Mouse (Mus musculus) layer of hippocampus, adult 9-11 months (tissue): ENCODE measurements at regions not wholly inside any gene's neighbourhood (a gene's known extent, or its start where the extent isn't known, plus 50 kb on each side); places are given as distances from the start of the nearest gene placed in this dataset.
A peak's percentile ranks its signal among the peaks of the same experiment; 100 is the strongest.

Experiments
- DNase-seq: peaks from one replicate; pipeline ENCODE4 v3.0.0; 2022

DNA sequence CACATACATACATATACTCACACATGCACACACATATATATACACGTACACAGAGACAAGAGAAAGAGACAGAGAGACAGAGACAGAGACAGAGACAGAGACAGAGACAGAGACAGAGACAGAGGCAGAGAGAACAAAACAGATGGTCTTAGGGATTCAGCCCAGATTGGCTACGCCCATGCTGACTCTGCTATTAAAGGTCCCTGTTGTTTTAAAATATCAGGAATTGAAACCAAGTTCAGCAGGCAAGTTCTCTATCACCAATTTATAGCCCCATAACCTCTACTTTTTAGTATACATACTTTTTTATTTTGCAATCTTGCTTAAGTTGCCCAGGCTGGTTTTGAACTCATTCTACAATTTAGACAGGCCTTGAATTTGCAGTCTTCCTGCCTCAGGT is 115.9 kb downstream of the Zfp36l2 start:
- no peak for DNase-seq

GRCm38 (mm10) chr17:84070596-84070995 is 117.2 kb downstream of the Zfp36l2 start:
- DNase-seq, result no peak

GRCm38 (mm10) chr17:84067102-84067501 is 120.6 kb downstream of the Zfp36l2 start:
- no peak for DNase-seq

GRCm38 (mm10) chr17:84063791-84064190 is 124.0 kb downstream of the Zfp36l2 start:
- DNase-seq, result no peak

DNA sequence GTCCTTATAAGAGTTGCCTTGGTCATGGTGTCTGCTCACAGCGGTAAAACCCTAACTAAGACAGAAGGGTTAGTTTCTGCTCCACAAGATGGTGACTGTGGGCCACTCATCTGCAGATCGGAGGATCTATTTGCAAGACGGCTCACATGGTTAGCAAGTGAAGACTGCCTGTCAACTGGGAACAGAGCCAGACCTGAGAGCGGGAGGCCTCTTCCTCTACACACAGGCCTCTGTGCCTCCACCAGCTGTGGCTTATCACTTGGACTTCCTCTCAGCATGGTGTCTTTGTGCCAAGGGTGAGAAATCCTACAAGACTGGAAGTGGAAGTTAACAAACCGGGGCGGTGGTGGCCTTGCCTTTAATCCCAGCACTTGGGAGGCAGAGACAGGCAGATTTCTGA is 126.1 kb downstream of the Zfp36l2 start:
- DNase-seq, result peak; percentile 85

GRCm38 (mm10) chr17:84056469-84056868 is 131.3 kb downstream of the Zfp36l2 start:
- DNase-seq, result no peak

DNA sequence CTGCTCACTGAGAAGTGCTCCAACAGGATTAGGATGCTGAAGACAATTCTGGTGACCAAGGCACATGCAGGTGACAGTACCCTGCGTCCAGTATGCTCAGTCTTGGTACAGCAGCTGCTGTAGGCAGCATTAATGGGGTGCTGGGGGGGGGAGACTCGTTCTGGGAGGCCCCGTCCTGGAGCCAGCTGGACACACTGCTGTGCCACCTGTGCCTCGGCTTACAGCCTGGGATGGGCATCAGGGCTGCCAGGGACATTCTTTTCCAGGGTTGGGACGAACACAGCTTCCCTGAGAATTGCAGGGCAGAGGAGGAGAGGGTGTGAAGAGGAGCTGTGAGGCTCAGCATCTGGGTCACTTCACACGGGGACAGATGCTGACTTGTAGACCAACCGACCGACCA is 135.3 kb downstream of the Zfp36l2 start:
- no peak for DNase-seq

GRCm38 (mm10) chr17:84051212-84051611 is 136.5 kb downstream of the Zfp36l2 start:
- DNase-seq, result no peak

GRCm38 (mm10) chr17:84048533-84048932 is 139.2 kb downstream of the Zfp36l2 start:
- DNase-seq, result no peak

DNA sequence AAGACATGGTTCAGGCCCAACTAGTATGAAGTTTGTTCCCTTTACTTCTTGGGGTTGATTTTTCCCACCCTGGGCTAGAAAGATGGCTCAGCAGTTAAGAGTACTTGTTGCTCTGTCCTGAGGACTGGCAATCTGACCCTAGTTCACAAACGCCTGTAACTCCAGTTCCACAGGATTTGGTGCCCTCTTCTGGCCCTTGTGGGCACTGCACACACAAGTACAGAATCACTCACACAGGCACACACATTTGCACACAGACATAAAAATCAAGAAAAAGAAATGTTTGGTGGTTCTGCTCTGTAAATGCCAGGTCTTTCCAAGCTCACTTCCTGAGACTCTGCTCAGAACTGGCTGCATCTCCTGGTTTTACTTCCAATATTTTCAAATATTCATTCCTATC is 140.2 kb downstream of the Zfp36l2 start:
- DNase-seq, result no peak

- DNase-seq, result no peak
Observed at GRCm38 (mm10) chr17:84045812-84046211, 141.9 kb downstream of the Zfp36l2 start.

DNA sequence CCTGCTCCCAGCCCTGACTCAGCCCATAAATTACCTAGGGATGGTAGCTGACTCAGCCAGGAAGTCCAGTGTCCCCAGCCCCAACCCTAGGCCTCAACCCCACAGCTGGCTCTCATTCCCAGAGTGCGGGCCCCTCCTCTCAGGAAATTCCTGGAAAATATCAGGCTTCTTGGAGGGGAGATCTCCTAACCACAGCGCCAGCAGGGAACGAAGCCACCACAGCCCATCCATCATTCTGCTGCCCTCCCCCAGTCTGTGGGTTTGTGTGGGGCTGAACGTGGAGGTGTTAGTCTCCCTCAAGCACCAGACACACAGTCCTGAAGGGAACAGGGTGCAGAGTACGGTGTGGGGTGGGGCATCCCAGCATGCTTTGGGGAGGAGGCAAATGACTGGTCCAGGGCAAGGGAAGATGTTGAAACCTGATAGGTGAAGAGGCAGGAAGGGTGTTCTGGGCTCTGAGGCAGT is 143.2 kb downstream of the Zfp36l2 start:
- no peak for DNase-seq

GRCm38 (mm10) chr17:84043102-84043501 is 144.6 kb downstream of the Zfp36l2 start:
- DNase-seq, result no peak

DNA sequence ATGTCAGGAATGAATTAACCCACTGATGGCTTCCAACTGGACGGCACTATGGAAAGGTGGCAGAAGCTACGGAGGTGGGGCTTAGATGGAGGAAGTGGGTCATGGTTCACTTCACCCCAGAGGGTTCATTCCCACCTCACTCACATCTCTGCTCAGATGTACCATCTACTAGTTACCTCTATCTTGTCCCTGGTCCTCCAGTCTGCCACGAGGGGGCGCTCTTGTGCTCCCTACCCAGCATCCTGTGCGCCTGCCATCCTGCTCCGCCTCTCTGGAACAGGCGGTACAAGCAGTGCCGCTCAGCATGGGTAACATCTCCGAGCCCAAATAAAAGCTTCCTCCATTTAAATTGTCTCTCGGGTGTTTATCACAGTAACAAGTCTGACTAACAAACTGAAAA is 148.3 kb downstream of the Zfp36l2 start:
- DNase-seq, result no peak

DNA sequence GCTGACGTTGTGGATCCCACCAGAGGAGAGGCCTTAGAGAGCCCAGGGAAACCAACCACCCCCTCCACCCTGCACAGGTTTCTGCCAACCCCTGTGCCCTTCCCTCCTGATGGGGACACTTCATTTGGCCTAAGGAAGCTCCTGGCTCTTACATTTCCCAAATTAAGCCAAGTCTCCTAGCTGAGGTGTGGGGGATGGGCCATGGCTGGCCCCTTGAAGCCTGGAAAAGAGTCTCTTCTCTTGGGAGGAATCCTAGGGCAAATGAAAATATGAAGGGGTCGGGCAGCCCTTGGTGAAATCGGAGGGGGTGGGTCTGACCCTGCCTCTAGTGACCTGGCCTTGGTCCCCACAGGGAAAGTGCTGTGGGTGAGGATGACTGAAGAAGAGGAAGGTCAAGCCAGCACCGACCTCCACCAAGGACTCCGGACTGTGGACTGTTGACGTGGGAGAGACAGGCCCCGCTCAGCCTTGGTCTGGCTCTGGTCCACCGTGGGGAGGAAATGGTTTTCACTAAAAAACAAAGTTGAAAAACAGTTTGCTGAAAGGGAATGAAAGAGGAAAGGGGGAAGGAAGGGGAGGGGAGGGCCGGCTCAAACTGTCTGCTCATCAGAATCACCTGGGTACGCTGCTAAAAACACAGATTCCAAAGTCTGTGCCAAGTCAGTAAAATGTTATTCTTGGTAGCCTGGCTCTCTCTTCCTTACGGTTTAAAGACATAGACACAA is 150.0 kb downstream of the Zfp36l2 start:
- no peak for DNase-seq

DNA sequence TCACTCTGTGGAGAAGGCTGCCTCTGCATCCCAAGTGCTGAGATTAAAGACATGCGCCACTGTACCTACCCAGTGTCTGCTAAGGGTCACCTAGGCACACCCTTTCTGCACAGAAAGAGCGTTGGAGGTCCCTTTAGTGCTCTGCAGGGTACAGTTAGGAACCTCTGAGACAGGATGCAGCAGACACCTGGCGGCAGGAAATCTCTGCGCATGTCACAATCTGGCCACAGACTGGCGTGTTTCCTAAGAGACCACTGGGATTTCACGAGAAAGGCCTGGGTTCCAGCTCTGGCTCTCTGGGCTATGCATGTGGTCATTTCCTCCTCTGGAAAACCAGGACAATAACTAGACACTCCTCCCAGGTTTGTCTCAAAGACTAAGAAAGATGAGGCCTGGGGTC is 151.7 kb downstream of the Zfp36l2 start:
- DNase-seq, result no peak

DNA sequence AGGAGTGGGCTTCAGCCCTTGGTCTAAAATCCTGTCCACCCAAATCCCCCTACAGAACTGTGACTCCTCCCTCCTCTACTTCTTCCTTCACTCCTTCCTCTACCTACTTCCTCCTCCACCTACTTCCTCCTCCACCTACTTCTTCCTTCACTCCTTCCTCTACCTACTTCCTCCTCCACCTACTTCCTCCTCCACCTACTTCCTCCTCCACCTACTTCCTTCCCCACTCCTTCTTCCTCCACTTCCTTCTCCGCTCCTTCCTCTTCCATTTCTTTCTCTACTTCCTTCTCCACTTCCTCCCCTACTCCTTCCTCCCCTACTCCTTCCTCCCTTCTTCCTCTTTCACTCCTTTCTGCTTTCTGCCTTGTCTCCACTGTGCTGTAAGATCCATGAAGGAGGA is 152.9 kb downstream of the Zfp36l2 start:
- no peak for DNase-seq

DNA sequence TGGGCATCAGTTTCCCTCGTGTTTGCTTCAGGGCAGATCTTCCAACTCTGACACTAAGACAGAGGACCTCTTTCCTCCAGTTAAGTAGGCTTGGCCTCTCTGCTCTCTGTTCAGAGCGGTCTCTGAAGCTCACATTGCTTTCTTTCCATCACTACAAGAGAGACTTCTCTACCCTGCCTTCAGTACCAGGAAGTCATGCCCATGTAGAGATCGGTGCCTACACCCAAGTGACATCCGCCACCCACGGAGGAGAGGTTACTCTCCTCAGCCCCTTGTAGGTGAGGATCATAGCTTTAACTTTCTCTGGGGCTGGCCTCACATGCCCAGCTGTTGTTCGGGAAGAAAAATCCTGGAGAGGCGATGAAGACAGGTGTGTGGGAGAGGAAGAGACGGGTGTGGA is 155.3 kb downstream of the Zfp36l2 start:
- no peak for DNase-seq

- DNase-seq, result no peak
Observed at GRCm38 (mm10) chr17:84031833-84032232, 155.9 kb downstream of the Zfp36l2 start.

- DNase-seq, result no peak
Observed at GRCm38 (mm10) chr17:84031381-84031780, 156.4 kb downstream of the Zfp36l2 start.

DNA sequence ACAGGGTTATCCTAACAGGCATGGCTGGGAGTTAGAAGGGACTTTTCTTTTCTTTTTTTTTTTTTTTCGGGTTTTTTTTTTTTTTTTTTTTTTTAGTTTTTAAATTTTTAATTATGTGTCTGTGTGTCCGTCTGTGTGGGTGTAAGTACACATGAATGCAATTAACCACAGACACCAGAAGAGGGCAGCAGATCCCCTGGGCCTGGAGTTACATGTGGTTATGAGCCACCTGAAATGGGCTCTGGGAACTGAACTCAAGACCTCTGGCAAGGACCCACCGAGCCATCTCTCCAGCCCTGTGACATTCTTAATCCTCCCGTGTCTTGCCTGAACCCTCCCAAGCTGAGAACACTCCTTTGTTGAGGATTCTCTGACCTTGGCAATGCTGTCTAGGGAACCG is 157.0 kb downstream of the Zfp36l2 start:
- DNase-seq, result no peak

DNA sequence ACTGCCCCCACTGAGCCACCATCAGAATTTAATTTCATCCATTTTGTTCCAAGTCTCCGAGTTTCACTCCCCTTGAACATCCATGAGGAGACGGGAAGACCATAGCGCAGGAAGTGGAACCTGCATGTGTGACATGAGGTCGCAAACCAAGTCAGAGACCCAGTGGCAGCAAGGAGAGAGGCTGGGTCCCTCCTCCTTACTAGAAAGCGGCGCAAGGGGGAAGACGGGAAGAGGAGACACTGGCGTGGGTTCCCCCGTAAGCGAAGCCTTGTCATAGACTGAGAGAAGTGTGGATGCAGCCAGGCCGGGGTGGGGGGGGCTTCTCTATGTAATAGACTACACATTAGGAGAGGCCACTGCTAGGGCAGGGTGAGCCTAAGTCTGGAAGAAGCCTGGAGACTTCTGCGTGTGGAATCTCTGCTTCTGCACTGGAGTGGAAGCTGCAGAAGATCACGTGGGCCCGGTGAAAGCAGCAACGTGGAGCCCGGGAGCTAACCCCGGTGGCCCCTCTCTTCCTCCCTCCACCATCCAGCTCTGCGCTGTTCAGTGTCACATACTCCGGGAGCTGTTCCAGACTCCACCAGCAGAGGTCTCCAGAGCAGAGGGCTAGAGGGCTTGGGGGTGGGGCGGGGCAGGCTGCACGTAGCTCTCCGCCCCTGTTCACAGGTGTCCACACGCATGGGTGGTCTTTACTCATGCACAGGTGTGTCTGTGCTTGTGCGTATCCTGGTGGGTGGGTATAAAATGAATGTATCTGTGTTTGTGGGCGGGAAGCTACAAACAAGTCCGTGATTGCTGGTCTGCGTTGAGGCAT is 159.4 kb downstream of the Zfp36l2 start:
- peak; percentile 67 for DNase-seq

- DNase-seq, result no peak
Observed at GRCm38 (mm10) chr17:84027275-84027674, 160.5 kb downstream of the Zfp36l2 start.

GRCm38 (mm10) chr17:84026110-84026509 is 161.6 kb downstream of the Zfp36l2 start:
- DNase-seq, result peak; percentile 66
